Mouse (Mus musculus): ENCODE measurements around the gene Dtx1. TPM values are rescaled to one million over a fixed set of nuclear protein-coding genes. Genes with fewer than 3 reads are reported as not detected.

The Dtx1 gene
- polyA plus RNA-seq (2014; fragmentation: Nextera tagmentation; extraction: Ambion mirVana): 53.9 and 64.1 TPM in 2 replicates

DNA sequence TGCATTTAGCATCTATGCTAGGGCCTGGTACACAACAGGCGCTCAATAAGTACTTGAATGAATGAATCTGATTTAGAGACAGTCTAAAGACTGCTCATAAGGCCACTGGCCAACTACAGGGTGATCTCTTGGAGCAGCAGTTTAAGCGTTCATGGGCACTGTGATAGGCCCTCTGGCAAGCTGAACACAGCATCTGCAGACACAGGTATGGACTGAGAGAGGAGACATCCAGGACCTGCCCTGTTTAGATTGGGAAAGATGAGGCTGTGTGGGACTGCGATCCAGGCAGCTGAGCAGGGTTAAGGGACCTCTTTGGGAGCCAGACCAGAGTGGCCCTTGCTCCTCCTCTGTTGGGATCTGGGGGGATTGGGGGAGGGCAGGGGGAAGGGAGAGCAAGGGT lies at the start of gene Dtx1:
TSS of gene Dtx1 (minus strand) at position 101 of the 400 bp plus-strand sequence.
- peaks cover 37% of the 10 kb centered on the region for H3K4me1 ChIP-seq (replicated peaks; ENCODE audit: control insufficient read depth, insufficient read depth, low read length)

DNA sequence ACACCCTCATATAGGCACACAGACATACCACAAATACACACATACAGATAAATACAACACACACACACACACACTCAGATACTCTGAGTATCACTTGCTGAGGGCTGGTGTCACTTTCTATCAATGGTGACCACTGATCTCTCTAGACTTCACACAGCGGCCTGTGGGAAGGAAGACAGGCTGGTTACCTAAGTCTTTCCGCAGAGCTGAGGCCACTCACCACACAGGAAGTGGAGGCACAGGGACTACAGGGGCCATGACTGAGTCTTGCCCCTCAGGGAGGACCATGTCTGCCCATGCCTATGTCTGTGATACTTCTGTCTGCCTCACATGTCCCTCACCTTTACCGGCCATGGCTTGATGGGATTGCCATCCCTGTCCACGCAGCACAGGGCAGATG lies 42.5 kb upstream of the Dtx1 start:
- no peak for ATAC-seq (ENCODE audit: low FRiP score)
- Histone ChIP-seq H3K9ac (no peak overlapping the region), H3K36me3 (replicated peaks; ENCODE audit: control insufficient read depth, insufficient read depth) (no peaks in the 10 kb centered on the region), H3K9me3 (ENCODE audit: control insufficient read depth, low read length) (no peaks in the 10 kb centered on the region), H3K27ac (no peak overlapping the region), H3K27me3 (ENCODE audit: control insufficient read depth, insufficient read depth, low read length) (no peaks in the 10 kb centered on the region), H3K4me3 (replicated peaks; ENCODE audit: low read length) (no peak overlapping the region), H3K4me2 (replicated peaks) (no peak overlapping the region), H3K4me1 (replicated peaks; ENCODE audit: control insufficient read depth, insufficient read depth, low read length) (no peaks in the 10 kb centered on the region)
- no peak for DNase-seq (ENCODE audit: low spot score)
- 90% methylated on average over 4 of the region's 4 CpGs for WGBS

More for the DNA sequence above, at the start of gene Dtx1:
- Histone ChIP-seq H3K9ac (peak within 1 kb of the TSS; percentile 96), H3K4me2 (replicated peaks) (peak within 1 kb of the TSS; percentile 84), H3K27me3 (ENCODE audit: control insufficient read depth, insufficient read depth, low read length) (peaks cover 16% of the 10 kb centered on the region), H3K27ac (peak within 1 kb of the TSS; percentile 92), H3K36me3 (replicated peaks; ENCODE audit: control insufficient read depth, insufficient read depth) (no peaks in the 10 kb centered on the region), H3K9me3 (ENCODE audit: control insufficient read depth, low read length) (no peaks in the 10 kb centered on the region), H3K4me3 (replicated peaks; ENCODE audit: low read length) (peak within 1 kb of the TSS; percentile 78)
- 39% methylated on average over 3 of the region's 3 CpGs for WGBS
- ATAC-seq (ENCODE audit: low FRiP score) (peak; percentile 3; the same call in 1 of the 2 replicates), DNase-seq (ENCODE audit: low spot score) (no peak)

DNA sequence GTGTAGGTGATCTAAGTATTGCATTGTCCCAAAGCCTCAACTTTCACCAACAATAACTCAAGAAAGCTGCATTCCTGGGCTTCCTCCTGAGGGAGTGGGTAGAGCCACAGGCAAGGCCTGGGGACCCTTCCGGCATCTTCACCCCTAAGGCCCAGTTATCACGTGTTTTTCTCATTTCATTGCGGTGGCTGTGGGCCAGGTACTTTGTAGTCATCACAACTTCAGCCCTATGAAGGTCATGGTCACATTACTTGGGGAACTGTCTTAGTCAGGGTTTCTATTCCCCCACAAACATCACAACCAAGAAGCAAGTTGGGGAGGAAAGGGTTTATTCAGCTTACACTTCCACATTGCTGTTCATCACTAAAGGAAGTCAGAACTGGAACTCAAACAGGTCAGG lies 41.1 kb upstream of the Dtx1 start:
- DNase-seq (ENCODE audit: low spot score): no peak
- no peaks in the 10 kb centered on the region for H3K36me3 ChIP-seq (replicated peaks; ENCODE audit: control insufficient read depth, insufficient read depth)
- no peak overlapping the region for H3K27ac ChIP-seq
- no peak overlapping the region for H3K4me3 ChIP-seq (replicated peaks; ENCODE audit: low read length)
- no peaks in the 10 kb centered on the region for H3K9me3 ChIP-seq (ENCODE audit: control insufficient read depth, low read length)
- no peaks in the 10 kb centered on the region for H3K4me1 ChIP-seq (replicated peaks; ENCODE audit: control insufficient read depth, insufficient read depth, low read length)
- H3K4me2 ChIP-seq (replicated peaks): no peak overlapping the region
- 92% methylated on average over 3 of the region's 3 CpGs for WGBS
- no peak overlapping the region for H3K9ac ChIP-seq
- no peaks in the 10 kb centered on the region for H3K27me3 ChIP-seq (ENCODE audit: control insufficient read depth, insufficient read depth, low read length)
- no peak for ATAC-seq (ENCODE audit: low FRiP score)

DNA sequence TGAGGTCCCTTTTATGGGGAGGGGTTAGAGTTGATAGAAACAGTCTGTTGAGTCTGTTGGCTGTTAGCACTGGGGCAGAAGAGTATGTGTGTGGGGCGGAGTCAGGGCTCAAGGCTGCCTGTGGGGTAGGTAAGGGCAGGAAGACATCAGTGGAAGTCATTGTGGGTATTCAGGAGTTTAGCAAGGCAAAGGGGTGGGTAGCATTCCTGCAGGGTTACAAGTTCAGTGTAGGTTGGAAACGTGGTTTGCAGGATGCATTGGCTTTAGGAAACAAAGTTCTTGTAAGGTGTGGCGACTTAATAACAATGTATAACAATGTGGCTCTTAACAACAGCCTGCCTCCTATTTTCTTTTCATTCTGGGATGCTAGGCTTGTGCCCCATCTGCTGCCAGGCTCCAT lies 39.5 kb upstream of the Dtx1 start:
- Histone ChIP-seq H3K4me1 (replicated peaks; ENCODE audit: control insufficient read depth, insufficient read depth, low read length) (no peaks in the 10 kb centered on the region), H3K9ac (no peak overlapping the region), H3K9me3 (ENCODE audit: control insufficient read depth, low read length) (no peaks in the 10 kb centered on the region), H3K4me2 (replicated peaks) (no peak overlapping the region), H3K36me3 (replicated peaks; ENCODE audit: control insufficient read depth, insufficient read depth) (no peaks in the 10 kb centered on the region), H3K27me3 (ENCODE audit: control insufficient read depth, insufficient read depth, low read length) (no peaks in the 10 kb centered on the region), H3K27ac (no peak overlapping the region), H3K4me3 (replicated peaks; ENCODE audit: low read length) (no peak overlapping the region)
- DNase-seq (ENCODE audit: low spot score) (no peak), ATAC-seq (ENCODE audit: low FRiP score) (no peak)
- 73% methylated on average over 3 of the region's 3 CpGs for WGBS

DNA sequence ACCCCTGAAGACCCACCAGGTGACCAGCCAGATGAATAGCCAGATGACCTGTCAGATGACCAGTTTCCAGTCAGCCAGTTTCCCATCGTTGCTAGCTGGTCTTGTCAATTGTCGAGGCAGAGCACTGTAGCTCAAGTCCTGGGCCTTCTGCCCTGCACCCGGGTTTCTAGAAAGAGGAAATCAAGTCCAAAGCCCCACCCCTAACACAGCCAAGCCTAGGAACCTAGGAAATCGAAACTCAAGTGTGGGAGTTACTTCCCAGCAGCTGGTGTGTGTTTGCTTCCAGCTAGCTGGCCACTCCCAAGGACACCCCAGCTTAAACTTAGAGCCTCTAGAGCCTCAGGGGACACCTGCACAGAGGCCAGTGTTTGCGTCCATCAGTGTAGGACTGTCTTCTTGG lies 38.0 kb upstream of the Dtx1 start, which contains the start of gene Oas2:
TSS of gene Oas2 (minus strand) at position 166 of the 400 bp plus-strand sequence.
- Histone ChIP-seq H3K36me3 (replicated peaks; ENCODE audit: control insufficient read depth, insufficient read depth) (no peaks in the 10 kb centered on the region), H3K4me2 (replicated peaks) (no peak within 1 kb of the TSS), H3K4me1 (replicated peaks; ENCODE audit: control insufficient read depth, insufficient read depth, low read length) (no peaks in the 10 kb centered on the region), H3K27ac (no peak within 1 kb of the TSS), H3K9me3 (ENCODE audit: control insufficient read depth, low read length) (no peaks in the 10 kb centered on the region), H3K9ac (no peak within 1 kb of the TSS), H3K27me3 (ENCODE audit: control insufficient read depth, insufficient read depth, low read length) (no peaks in the 10 kb centered on the region), H3K4me3 (replicated peaks; ENCODE audit: low read length) (no peak within 1 kb of the TSS)
- DNase-seq (ENCODE audit: low spot score): no peak
- no peak for ATAC-seq (ENCODE audit: low FRiP score)
- 76% methylated on average over 5 of the region's 5 CpGs for WGBS

DNA sequence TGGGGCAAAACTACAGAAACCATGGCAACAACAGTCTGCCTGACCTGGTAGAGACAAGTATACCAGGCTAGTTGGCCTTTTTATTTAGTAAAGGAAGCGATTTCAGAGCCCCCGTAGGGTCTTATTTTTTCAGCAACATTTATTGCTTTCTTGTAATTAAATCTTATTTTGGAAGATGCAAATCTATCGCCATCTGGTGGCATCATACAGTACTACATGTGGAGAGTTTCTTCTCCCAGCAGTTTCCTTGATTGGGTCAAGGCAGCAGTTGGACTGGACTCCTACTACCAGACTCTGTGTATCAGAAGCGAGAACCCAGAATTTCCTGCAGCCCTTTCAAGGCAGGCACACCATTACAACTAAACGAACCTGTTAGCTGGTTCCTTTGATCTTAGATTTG lies 34.7 kb upstream of the Dtx1 start:
- no peak for ATAC-seq (ENCODE audit: low FRiP score)
- WGBS: 10% methylated on average over 5 of the region's 5 CpGs
- Histone ChIP-seq H3K27me3 (ENCODE audit: control insufficient read depth, insufficient read depth, low read length) (no peaks in the 10 kb centered on the region), H3K4me1 (replicated peaks; ENCODE audit: control insufficient read depth, insufficient read depth, low read length) (no peaks in the 10 kb centered on the region), H3K9ac (no peak overlapping the region), H3K4me2 (replicated peaks) (no peak overlapping the region), H3K36me3 (replicated peaks; ENCODE audit: control insufficient read depth, insufficient read depth) (no peaks in the 10 kb centered on the region), H3K9me3 (ENCODE audit: control insufficient read depth, low read length) (no peaks in the 10 kb centered on the region), H3K27ac (no peak overlapping the region), H3K4me3 (replicated peaks; ENCODE audit: low read length) (no peak overlapping the region)
- DNase-seq (ENCODE audit: low spot score): peak; percentile 88

DNA sequence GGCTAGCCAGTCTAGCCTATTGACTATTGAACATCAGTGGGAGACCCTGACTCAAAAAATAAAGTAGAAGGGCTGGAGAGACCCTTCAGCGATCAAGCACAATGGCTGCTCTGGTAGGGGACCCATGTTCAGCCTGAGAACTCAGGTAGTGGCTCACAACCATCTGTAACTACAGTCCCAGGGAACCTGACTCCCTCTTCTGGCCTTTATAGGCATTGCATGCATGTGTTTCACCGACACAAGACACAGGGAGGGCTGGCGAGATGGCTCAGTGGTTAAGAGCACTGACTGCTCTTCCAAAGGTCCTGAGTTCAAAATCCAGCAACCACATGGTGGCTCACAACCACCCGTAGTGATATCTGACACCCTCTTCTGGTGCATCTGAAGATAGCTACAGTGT lies 30.4 kb upstream of the Dtx1 start:
- H3K4me1 ChIP-seq (replicated peaks; ENCODE audit: control insufficient read depth, insufficient read depth, low read length): no peaks in the 10 kb centered on the region
- ATAC-seq (ENCODE audit: low FRiP score) (no peak), DNase-seq (ENCODE audit: low spot score) (no peak)
- no peak overlapping the region for H3K27ac ChIP-seq
- H3K4me2 ChIP-seq (replicated peaks): no peak overlapping the region
- no peaks in the 10 kb centered on the region for H3K27me3 ChIP-seq (ENCODE audit: control insufficient read depth, insufficient read depth, low read length)
- no peaks in the 10 kb centered on the region for H3K36me3 ChIP-seq (replicated peaks; ENCODE audit: control insufficient read depth, insufficient read depth)
- no peak overlapping the region for H3K4me3 ChIP-seq (replicated peaks; ENCODE audit: low read length)
- WGBS: 38% methylated on average over 4 of the region's 4 CpGs
- H3K9ac ChIP-seq: no peak overlapping the region
- H3K9me3 ChIP-seq (ENCODE audit: control insufficient read depth, low read length): no peaks in the 10 kb centered on the region

DNA sequence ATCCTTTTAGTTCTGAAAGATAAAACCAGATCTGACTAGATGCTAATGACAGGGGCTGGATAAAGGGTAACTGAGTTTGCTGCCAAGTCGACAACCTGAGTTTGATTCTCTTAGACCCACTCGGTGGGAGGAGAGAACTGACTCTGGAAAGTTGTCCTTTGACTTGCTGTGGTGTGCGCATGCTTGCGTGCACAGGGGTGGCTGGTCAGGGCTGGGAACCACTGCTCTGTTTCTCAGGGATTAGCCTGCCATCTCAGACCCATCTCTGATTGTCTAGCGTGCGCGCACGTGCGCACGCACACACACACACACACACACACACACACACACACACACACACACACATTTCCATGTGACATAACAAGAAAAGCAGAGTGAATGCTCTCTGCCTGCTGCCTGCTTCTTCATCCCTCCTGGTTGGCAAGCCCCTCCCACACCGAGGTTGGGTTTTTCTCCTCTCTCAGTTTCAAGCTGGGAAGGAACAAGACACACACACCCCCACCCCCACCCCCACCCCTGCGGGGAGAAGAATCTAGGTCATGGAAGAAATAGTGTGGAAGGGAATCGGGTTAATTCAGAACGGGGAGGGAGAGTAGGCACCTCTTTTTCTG lies 22.8 kb upstream of the Dtx1 start:
- Histone ChIP-seq H3K4me2 (replicated peaks) (no peak overlapping the region), H3K4me1 (replicated peaks; ENCODE audit: control insufficient read depth, insufficient read depth, low read length) (no peaks in the 10 kb centered on the region), H3K4me3 (replicated peaks; ENCODE audit: low read length) (no peak overlapping the region), H3K36me3 (replicated peaks; ENCODE audit: control insufficient read depth, insufficient read depth) (no peaks in the 10 kb centered on the region), H3K27me3 (ENCODE audit: control insufficient read depth, insufficient read depth, low read length) (no peaks in the 10 kb centered on the region), H3K27ac (no peak overlapping the region), H3K9me3 (ENCODE audit: control insufficient read depth, low read length) (no peaks in the 10 kb centered on the region), H3K9ac (no peak overlapping the region)
- ATAC-seq (ENCODE audit: low FRiP score) (no peak), DNase-seq (ENCODE audit: low spot score) (no peak)
- WGBS: 56% methylated on average over 14 of the region's 14 CpGs

DNA sequence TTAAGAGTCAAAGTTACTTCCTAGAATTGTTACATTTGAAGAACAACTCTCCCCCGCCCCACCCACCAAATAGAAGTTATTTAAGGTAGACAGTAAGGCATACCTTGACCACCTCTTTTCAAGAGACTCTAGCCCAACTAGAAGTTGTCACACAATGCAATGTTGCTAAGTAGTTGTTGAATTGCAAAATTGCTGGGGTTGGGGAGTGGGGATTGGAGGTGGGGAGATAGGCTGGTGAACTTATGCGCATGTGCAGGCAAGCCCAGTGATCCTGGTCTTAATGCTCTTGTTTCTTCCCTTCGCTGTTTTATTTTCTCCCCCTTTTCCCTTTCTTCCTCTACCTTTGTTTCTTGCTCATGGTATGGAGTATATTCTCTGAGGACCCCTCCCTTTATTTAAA lies 22.0 kb upstream of the Dtx1 start:
- Histone ChIP-seq H3K9me3 (ENCODE audit: control insufficient read depth, low read length) (no peaks in the 10 kb centered on the region), H3K9ac (no peak overlapping the region), H3K27me3 (ENCODE audit: control insufficient read depth, insufficient read depth, low read length) (no peaks in the 10 kb centered on the region), H3K4me3 (replicated peaks; ENCODE audit: low read length) (no peak overlapping the region), H3K4me2 (replicated peaks) (no peak overlapping the region), H3K4me1 (replicated peaks; ENCODE audit: control insufficient read depth, insufficient read depth, low read length) (no peaks in the 10 kb centered on the region), H3K36me3 (replicated peaks; ENCODE audit: control insufficient read depth, insufficient read depth) (no peaks in the 10 kb centered on the region), H3K27ac (no peak overlapping the region)
- ATAC-seq (ENCODE audit: low FRiP score): no peak
- DNase-seq (ENCODE audit: low spot score): no peak
- 94% methylated on average over 3 of the region's 3 CpGs for WGBS

DNA sequence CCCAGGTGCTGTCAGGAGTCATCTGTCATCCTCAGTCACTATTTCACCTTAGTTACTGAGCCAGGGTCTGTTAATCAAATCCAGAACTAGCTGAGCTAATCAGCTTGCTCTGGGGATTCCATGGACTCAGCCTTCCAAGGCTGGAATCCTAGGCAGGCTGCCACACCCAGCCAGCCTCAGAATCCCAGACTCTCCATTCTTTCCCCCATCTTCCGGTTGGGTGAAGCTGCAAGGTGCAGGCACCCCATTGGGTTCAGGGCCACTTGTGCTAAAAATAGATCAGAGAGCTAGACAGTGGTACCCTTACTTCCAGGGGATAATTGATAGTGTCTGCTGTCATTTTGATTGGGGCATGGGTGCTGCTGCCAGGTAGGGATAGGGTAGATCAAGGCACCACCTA lies 21.0 kb upstream of the Dtx1 start:
- ATAC-seq (ENCODE audit: low FRiP score) (no peak), DNase-seq (ENCODE audit: low spot score) (no peak)
- Histone ChIP-seq H3K27me3 (ENCODE audit: control insufficient read depth, insufficient read depth, low read length) (no peaks in the 10 kb centered on the region), H3K36me3 (replicated peaks; ENCODE audit: control insufficient read depth, insufficient read depth) (no peaks in the 10 kb centered on the region), H3K4me2 (replicated peaks) (no peak overlapping the region), H3K9ac (no peak overlapping the region), H3K4me1 (replicated peaks; ENCODE audit: control insufficient read depth, insufficient read depth, low read length) (no peaks in the 10 kb centered on the region), H3K4me3 (replicated peaks; ENCODE audit: low read length) (no peak overlapping the region), H3K27ac (no peak overlapping the region), H3K9me3 (ENCODE audit: control insufficient read depth, low read length) (no peaks in the 10 kb centered on the region)
- 72% methylated on average over 1 of the region's 1 CpGs for WGBS
